Mouse (Mus musculus) cerebellum, adult 2 months (tissue): ENCODE measurements around the gene Nars2.

ENCODE experiments used
- CTCF ChIP-seq: fragments of 200-500 bp; IDR thresholded peaks from 2 replicates; pipeline ENCODE4 v1.5.1; 2011; ENCODE audit warnings: low read depth, mild to moderate bottlenecking, control low read depth, low read length, moderate library complexity, borderline replicate concordance; ENCODE audit not compliant: insufficient read depth
- POLR2A ChIP-seq: fragments of 200-500 bp; IDR thresholded peaks from 2 replicates; pipeline ENCODE4 v1.6.1; 2011; ENCODE audit warnings: low read length, control low read depth, borderline replicate concordance; ENCODE audit not compliant: insufficient read depth

GRCm38 (mm10) chr7:97074974-97075373 is 123.7 kb downstream of the Nars2 start:
- no peak for TF ChIP-seq CTCF
- no peak for TF ChIP-seq POLR2A
